Mouse (Mus musculus) testis, postnatal 10 days (tissue): Measurements from ENCODE around the gene Specc1.
A peak's percentile ranks its signal among the peaks of the same experiment; 100 is the strongest.
"Not testable (repeated sequence)": the region's sequence is repeated elsewhere in the genome, so short reads cannot be mapped to it uniquely, and the experiment has no call there.

Source experiments
- DNase-seq: peaks from one replicate; pipeline ENCODE4 v3.0.0; 2021; ENCODE audit warnings: low spot score

Specc1 gene

GRCm38 (mm10) chr11:61956572-61957295 lies at the start of gene Specc1:
Gene Specc1, plus strand, starts transcription at chr11:61956763.
- DNase-seq = peak; percentile 96

- DNase-seq = no peak
These were observed 48.2 kb upstream of the Specc1 start for GRCm38 (mm10) chr11:61908315-61908714.

GRCm38 (mm10) chr11:61919702-61920101 lies 36.9 kb upstream of the Specc1 start:
- DNase-seq = no peak

- no peak for DNase-seq
These were observed 33.3 kb upstream of the Specc1 start for GRCm38 (mm10) chr11:61923309-61923708.

- no peak for DNase-seq
These were observed 27.1 kb upstream of the Specc1 start for GRCm38 (mm10) chr11:61929323-61930097.

- DNase-seq = peak; percentile 96
These were observed 26.5 kb upstream of the Specc1 start, which contains the start of gene Akap10 for GRCm38 (mm10) chr11:61930098-61930517. Gene Akap10, minus strand, starts transcription at chr11:61930252.

GRCm38 (mm10) chr11:61930640-61931586 lies 25.6 kb upstream of the Specc1 start:
- no peak for DNase-seq

GRCm38 (mm10) chr11:61937761-61938160 lies 18.8 kb upstream of the Specc1 start:
- no peak for DNase-seq

GRCm38 (mm10) chr11:61942903-61943302 lies 13.7 kb upstream of the Specc1 start:
- DNase-seq = no peak

GRCm38 (mm10) chr11:61944417-61944816 lies 12.1 kb upstream of the Specc1 start:
- no peak for DNase-seq

GRCm38 (mm10) chr11:61946608-61947007 lies 10.0 kb upstream of the Specc1 start:
- DNase-seq = no peak

GRCm38 (mm10) chr11:61949315-61949714 lies 7.2 kb upstream of the Specc1 start:
- peak; percentile 69 for DNase-seq

- DNase-seq = peak; percentile 94
These were observed 5.9 kb upstream of the Specc1 start for GRCm38 (mm10) chr11:61950632-61951031.

- no peak for DNase-seq
These were observed 1.4 kb upstream of the Specc1 start for GRCm38 (mm10) chr11:61955136-61955535.

GRCm38 (mm10) chr11:61955951-61956350 lies 612 bp upstream of the Specc1 start:
- DNase-seq = no peak

GRCm38 (mm10) chr11:61957296-61957813 lies 792 bp downstream of the Specc1 start:
- no peak for DNase-seq

- not testable (repeated sequence) for DNase-seq
These were observed 2.1 kb downstream of the Specc1 start for GRCm38 (mm10) chr11:61958706-61959105.

- no peak for DNase-seq
These were observed 3.5 kb downstream of the Specc1 start for GRCm38 (mm10) chr11:61960096-61960495.

GRCm38 (mm10) chr11:61962684-61963083 lies 6.1 kb downstream of the Specc1 start:
- DNase-seq = no peak

GRCm38 (mm10) chr11:61963193-61963592 lies 6.6 kb downstream of the Specc1 start:
- no peak for DNase-seq

GRCm38 (mm10) chr11:61964611-61965010 lies 8.0 kb downstream of the Specc1 start:
- DNase-seq = no peak

GRCm38 (mm10) chr11:61967034-61967433 lies 10.5 kb downstream of the Specc1 start:
- DNase-seq = no peak
